Mouse (Mus musculus): Measurements from ENCODE around the gene Phactr1.

DNA sequence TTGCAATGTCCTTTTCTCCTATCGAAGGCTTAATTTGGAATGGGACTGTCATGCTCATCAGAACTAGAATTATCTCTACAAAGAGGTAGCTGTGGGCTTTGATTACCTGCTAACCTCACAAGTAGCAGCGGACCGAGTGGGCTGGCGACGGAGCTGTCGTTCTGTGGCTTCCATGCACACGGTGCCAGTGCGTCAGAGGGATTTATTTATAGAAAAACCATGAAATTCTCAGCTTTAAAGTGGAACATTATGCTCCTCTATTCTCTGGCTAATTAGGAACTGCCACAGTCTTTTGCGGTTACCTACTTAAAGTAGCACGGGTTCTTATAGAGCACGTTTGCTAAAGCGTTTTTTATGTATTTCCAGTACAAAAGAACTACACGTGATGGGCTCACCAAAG is 101.7 kb downstream of the Phactr1 start:
- TF ChIP-seq TAL1 (IDR thresholded peaks at IDR 0.05; ENCODE audit: low read length) (no peak), GATA1 (IDR thresholded peaks at IDR 0.05; ENCODE audit: low read length) (no peak)

Measured in erythroblast, embryonic 14.5 days (primary cell).